Mouse (Mus musculus) gastrocnemius, postnatal 14 days (tissue): ENCODE measurements at regions not wholly inside any gene's neighbourhood (a gene's known extent, or its start where the extent isn't known, plus 50 kb on each side); places are given as distances from the start of the nearest gene placed in this dataset.
"Not testable (repeated sequence)": the region's sequence is repeated elsewhere in the genome, so short reads cannot be mapped to it uniquely, and the experiment has no call there.

Source experiments
- DNase-seq: peaks from one replicate; pipeline ENCODE4 v3.0.0; 2021; ENCODE audit warnings: mixed read lengths
- intact Hi-C: fragments of 180-260 bp; cut with DNase I; formaldehyde crosslinking; loops from one replicate; pipeline ENCODE4 v1.15.1; 2025; ENCODE audit warnings: low total_unique reads

DNA sequence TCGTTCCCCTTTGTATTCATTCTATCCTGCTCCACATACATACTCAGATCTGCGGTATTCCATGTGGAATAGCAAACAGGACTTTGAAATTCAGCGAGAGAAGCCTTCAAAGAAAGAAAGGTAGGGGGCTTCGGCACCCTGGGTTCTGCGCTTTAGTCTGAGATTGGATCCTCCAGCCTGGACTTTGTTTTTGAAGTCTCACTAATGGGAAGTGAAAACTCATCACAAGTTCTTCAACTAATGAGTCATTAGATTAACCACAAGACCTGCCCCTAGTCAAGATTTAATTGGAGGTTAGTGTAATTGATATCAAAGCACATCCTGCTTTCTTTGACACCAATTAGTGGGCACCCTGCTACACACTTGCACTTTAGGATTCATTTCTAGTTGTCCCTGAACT lies 492.5 kb upstream of the Zfp960 start:
- intact Hi-C loops, result no loop called here
- DNase-seq, result no peak

- intact Hi-C loops, result no loop called here
- DNase-seq, result no peak
Observed at GRCm38 (mm10) chr17:16588791-16589190, 475.1 kb upstream of the Zfp960 start.

- no peak for DNase-seq
Observed at GRCm38 (mm10) chr17:16599671-16600070, 464.2 kb upstream of the Zfp960 start.

DNA sequence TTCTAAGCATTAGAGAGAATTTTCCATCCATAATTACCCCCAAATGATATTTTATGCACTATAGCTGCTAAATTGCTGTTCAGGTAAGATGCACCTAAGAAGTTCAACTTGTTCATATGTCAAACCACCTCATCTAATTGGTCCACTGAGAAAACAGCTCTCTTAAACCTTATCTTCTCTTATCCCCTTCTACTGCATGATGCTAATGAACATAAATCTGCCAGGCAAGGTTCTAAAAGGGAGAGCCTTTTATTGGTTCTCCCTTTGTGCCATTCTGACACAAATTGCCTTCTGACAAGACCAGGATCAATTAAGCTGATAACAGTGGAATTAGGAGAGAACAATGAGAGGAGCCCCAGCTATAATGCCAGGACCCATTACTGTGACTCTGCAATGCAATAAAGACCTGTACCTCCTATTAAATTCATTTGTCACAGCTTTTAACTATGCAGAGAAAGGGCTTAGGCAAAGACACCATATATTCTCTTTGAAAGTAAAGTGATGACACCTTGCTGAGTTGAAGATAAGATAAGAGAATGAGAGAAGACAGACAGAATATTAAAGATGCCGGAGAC lies 451.4 kb upstream of the Zfp960 start:
- intact Hi-C loops, result no loop called here
- no peak for DNase-seq

More at GRCm38 (mm10) chr17:16599671-16600070, 464.2 kb upstream of the Zfp960 start:
- intact Hi-C loops, result no loop called here

DNA sequence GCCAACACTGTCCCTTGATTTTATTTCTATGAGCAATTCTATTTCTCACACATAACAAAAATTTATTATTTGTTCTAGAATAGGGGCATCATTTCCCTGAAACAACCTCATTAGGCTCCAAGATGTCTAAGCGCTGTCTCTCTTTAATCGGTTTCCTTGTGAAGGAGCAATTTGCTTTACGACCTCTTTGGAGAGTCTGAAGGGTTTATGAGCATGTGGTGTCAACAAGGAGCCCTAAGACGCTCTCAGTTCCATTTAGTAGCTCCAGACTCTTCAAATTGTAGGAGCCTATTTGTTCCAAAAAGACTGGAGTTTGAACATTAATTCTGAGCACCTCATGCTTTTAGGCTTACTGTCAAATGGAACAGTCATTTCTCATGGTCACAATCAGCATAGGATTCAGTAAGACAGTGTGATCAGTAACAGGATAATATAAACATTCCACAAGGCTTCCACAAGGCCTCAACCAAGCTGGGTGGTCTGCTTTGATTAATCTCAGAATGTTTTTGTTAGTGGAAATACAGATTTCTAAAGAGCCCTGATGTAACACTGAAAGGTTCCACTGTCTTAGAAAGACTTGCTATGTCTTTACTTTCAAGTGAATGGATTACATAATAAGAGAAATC lies 441.9 kb upstream of the Zfp960 start:
- intact Hi-C loops, result no loop called here

DNA sequence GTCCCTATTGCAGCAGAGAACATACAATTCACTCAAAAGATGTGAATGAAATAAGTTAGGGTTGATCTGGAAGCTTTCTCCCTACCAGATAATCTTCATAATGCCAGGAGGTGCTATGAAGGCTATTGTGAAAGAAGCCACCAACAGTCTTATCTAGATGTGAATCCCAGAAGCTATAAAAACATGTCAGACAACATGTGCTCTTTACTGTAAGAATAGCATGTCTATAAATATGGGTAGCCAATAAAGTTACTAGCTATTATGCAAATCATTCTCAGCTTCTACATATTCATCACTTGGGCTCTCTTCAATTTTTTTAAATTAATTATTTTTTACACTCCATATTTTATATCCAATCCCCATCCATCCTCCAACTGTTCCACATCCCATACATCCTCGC lies 434.1 kb upstream of the Zfp960 start:
- DNase-seq, result no peak
- intact Hi-C loops, result no loop called here

More for the DNA sequence above, 441.9 kb upstream of the Zfp960 start:
- DNase-seq, result no peak

DNA sequence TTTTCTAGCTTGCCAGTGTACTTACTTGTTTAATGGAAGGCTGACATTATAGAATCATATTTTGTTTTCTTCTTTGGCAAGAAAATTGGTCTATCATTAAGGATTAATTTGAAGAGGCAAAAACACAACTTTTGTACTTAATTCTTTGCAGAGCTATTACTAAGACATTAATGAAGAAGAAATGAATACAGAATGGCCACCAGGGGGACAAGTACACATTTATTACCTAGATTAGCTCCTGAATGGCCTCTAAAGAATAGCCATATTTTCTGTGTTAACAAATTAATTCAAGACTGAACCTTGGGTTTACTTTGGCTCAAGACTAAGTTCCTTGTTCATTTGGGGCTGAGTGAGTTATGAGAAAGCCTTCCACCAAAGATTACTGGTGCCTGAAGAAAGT lies 430.5 kb upstream of the Zfp960 start:
- DNase-seq, result no peak
- intact Hi-C loops, result no loop called here

DNA sequence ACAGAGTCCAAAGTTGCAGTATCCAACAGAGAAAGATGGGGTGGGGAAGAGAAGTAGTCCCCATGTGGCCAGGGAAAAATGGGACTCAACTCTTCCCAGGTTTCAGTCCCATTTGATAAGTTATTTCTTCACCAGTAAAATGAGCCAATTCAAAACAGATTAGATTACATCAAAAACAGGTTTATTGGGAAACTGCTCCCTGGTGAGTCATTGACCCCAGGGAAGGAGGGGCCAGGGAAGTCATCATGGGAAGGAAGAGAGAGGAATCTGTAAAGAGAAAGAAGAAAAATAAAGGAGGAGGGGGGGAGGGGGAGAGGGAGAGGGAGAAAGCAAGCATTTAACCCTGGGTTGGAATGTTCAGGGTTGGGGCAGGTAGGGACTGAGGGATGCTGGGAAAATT lies 426.4 kb upstream of the Zfp960 start:
- intact Hi-C loops, result no loop called here
- DNase-seq, result no peak

DNA sequence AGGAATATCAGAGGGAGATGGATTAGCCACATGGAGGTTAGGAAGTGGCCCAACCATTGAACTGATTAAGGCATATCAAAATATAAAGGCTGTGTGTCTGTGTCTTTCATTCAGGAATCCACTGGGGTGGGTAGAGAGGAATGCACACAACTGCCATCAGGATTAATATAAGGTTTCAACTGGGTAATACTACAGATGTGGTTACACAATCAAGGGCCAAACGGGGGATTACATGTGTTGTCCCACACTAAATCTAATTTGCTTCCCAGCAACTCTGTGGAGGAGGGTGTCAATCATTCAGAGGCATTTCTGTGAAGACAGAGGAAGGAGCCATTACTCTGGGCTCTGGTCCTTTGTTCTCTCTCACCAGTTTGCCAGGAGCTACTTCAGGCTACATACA lies 416.0 kb upstream of the Zfp960 start:
- no peak for DNase-seq
- intact Hi-C loops, result no loop called here

- intact Hi-C loops, result no loop called here
- no peak for DNase-seq
Observed at GRCm38 (mm10) chr17:16665253-16665652, 398.7 kb upstream of the Zfp960 start.

DNA sequence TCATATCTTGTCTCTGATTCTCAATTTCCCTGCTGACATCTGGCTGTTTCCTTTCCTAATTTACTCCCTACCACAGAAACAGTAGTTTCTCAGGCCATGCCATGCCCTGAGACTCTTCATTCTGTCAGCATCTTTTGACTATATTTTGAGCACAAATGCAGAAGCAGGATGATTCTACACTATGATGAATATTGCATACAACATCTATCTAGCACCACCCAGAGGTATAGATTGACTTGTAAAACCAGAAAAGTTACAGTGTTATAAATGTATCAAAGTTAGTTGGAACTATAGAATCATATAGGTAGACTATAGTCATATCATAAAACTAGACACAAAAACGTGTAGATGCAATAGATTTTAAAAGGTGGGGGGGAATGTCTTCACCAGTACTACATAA lies 396.3 kb upstream of the Zfp960 start:
- intact Hi-C loops, result no loop called here
- DNase-seq, result no peak

DNA sequence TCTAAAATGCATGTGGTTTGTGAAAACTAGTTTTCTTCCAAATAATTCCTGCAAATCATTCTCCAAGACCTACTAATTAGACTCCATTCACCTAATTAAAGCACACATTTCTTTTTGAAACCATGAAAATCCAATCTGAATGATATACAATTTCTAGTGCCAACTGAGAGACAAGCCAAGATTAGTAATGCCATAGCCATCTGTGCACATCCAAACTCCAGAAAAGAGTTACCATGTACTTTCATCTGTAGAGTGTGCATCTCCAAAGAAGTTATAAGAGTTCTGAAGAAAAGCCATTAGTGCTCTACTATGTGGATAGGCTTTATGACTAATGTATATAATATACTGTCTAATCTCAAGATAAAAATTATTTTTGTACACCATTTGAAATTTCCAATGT lies 359.7 kb upstream of the Zfp960 start:
- intact Hi-C loops, result no loop called here

DNA sequence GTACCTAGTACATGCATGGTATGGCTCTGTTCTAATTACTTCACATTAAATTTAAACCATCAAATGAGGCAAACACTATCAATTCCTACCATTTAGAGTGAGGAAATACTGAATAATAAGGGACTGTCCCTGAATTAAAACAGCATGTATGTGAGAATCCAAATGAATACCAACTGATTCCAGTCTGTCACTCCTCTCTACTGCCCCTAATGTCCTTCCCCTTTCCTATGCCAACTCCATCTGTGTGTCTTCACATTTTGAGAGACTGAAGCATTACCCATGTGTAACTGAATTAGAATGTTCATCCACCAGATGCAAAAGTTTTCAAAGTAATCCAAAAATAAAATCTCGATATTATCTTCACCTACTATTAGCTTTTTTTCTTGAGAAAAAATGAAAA lies 358.0 kb upstream of the Zfp960 start:
- DNase-seq, result no peak
- intact Hi-C loops, result no loop called here

More for the DNA sequence above, 359.7 kb upstream of the Zfp960 start:
- DNase-seq, result no peak

- DNase-seq, result no peak
- intact Hi-C loops, result no loop called here
Observed at GRCm38 (mm10) chr17:16726904-16727303, 337.0 kb upstream of the Zfp960 start.

- intact Hi-C loops, result no loop called here
- no peak for DNase-seq
Observed at GRCm38 (mm10) chr17:16753090-16753489, 310.8 kb upstream of the Zfp960 start.

- intact Hi-C loops, DNase-seq: not testable (repeated sequence)
Observed at GRCm38 (mm10) chr17:16770587-16770986, 293.3 kb upstream of the Zfp960 start.

DNA sequence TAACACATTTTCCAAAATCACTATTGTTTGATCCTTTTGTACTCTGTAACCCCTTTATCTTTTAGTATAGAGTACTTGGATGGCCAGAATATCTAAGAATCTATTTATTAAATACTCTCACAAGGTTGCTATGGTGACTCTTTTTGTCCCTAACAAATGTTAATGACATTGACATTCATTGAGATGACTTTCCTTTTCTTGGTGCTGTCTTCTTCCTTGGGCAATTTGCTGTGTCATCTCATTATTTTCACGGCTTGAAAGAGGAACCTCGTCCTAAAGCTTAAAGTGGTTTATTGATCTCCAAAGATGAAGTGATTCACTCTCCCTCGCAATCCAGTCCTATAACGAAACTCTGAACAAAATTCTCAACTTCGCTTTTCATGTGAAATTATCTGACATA lies 265.6 kb upstream of the Zfp960 start:
- intact Hi-C loops, result no loop called here
- no peak for DNase-seq

DNA sequence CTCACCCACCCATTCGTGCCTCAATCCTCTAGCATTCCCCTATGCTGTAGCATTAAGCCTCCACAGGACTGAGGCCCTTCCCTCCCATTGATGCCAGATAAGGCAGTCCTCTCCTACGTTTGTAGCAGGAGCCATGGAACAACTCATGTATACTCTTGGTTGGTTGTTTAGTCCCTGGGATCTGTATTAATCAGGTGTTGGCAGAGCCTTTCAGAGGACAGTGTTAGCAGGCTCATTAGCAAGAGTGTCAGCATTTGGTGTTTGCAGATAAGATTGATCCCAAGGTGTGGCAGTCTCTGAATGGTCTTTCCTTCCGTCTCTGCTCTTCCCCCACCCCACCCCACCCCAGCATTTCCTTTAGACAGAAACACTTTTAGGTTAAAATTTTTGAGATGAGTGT lies 258.9 kb upstream of the Zfp960 start:
- DNase-seq, result no peak
- intact Hi-C loops, result no loop called here

- no peak for DNase-seq
- intact Hi-C loops, result no loop called here
Observed at GRCm38 (mm10) chr17:16818421-16818820, 245.5 kb upstream of the Zfp960 start.

DNA sequence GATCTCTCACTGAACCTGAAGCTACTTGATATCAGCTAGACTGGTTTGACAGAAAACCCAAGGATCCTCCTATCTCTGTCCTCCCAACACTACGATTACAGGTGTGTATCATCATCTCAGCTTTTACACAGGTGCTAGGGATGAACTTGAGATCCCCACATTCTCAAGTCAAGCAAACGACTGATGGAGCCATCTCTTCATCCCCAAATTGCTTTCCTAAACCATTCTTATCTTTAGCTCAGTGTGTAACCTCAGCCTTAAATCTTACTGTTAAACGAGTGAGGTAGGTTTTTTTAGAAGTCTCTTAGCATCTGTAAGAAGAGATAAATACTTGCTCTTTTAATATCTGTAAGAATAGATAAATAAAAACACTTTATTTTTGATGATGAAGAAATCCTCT lies 242.2 kb upstream of the Zfp960 start:
- intact Hi-C loops, result no loop called here
- DNase-seq, result no peak

DNA sequence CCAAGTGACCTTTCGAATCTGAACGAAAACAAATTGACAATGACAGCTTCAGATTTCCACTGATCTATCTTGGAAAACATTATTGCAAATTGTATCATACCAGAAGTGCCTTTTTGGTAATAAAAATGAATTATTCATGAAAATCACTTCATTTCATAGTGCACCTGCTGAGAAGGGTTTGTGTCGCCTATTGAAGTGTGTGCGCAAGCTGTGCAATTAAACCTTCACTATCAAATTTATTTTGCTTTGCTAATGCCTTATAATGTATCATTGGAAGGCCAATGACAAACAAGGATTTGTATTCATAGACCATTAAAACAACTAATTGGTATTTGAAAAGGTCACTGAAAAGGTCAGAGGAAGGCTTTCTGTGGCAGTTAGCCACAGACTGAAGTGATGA lies 224.8 kb upstream of the Zfp960 start:
- intact Hi-C loops, result no loop called here
- no peak for DNase-seq

DNA sequence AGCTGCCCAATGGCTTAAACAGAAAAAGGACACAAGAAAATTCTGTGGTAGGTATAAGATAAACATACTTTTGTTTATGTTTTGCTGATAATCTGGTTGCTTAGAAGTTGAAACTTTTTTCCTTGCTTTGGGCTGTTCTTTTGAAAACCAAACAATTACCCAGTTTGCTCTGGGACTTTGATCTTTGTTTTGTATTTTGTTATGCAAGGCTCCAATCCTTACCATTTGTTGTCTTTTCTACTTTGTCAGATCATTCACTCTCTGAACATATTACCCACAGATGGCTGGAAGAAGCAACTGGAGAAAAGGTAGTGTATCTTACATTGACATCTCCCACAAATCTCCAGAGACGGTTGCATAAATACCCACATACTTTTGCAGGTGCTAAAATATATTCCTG lies 203.1 kb upstream of the Zfp960 start:
- intact Hi-C loops, result no loop called here
- DNase-seq, result no peak
